Mouse (Mus musculus): ENCODE measurements around the gene Plxdc1.

DNA sequence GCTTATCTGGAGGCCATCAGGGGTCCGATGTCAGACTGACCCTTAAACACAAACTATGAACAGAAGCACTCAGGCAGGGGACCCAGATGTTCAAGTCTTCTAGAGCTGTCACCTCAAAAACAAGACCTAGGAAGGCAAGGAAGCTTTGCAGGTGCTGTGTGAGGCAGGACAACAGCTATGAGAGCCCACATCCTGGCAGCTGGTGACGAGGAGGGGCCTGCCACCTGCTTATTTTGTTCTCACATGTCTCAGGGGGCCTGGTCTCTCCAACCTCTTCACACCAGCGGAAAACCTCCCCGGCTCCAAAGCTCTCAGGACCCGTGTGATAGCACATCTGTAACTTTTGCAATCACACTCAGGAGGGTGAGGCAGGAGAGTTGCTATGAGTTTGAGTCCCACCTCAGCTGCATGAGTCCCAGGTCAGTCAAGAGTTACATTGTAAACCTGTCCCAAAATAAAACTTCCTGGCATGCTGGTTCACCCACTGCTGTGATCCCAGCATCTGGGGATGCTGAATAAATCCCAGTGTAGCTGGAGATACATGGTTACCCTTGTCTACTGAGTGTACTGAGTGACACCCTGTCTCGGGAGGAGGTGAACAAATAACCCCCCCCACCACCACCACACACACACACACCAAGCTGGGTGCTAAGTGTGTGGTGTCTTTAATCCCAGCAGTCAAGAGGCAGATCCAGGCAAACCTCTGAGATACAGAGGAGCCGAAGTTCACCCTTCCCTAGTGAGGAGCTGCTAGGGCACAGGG lies 14.3 kb upstream of the Plxdc1 start:
- TF ChIP-seq CTCF (IDR thresholded peaks at IDR 0.05; ENCODE audit: insufficient read depth, low read depth, low read length) (no peak), POLR2A (IDR thresholded peaks at IDR 0.05; ENCODE audit: insufficient read depth, low read depth, low read length) (no peak)
